Mouse (Mus musculus): ENCODE results near the gene Ltb4r2. TPM values are rescaled to one million over a fixed set of nuclear protein-coding genes. Genes with fewer than 3 reads are reported as not detected.
A peak's percentile ranks its signal among the peaks of the same experiment; 100 is the strongest.

Gene Ltb4r2
- polyA plus RNA-seq (2012; rRNA removed): 0.29 and 0.38 TPM in 2 replicates

- TF ChIP-seq CTCF (IDR thresholded peaks at IDR 0.05; ENCODE audit: borderline replicate concordance, extremely low read depth, insufficient read depth, insufficient read length) (no peak), POLR2A (IDR thresholded peaks at IDR 0.05; ENCODE audit: borderline replicate concordance, extremely low read depth, insufficient read depth, insufficient read length, poor library complexity, severe bottlenecking) (no peak)
- DNase-seq (ENCODE audit: low read depth): no peak
Observed at GRCm38 (mm10) chr14:55761163-55761562, at the start of gene Ltb4r2. Ltb4r2 (plus strand) TSS chr14:55761428.

DNA sequence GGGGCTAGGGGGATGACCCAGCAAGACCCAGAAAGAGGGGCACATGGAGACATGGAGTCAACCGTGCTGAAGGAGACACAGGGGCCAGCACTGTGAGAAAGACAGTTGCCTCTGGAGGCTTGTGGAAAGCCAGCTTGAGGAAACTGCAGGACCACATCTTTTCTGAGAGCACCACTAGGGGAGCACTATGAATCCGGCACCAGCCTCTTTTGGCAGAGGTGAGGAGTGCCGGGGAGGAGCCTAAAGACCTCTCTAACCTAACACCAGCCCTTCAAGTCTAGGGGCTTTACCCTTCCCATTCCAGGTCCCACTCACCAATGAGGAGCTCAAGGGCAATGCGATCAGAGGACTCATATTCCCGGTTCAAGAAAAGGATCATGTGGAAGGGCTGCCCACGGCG lies 49.4 kb upstream of the Ltb4r2 start:
- DNase-seq (ENCODE audit: low read depth): no peak
- TF ChIP-seq POLR2A (IDR thresholded peaks at IDR 0.05; ENCODE audit: borderline replicate concordance, extremely low read depth, insufficient read depth, insufficient read length, poor library complexity, severe bottlenecking) (no peak), CTCF (IDR thresholded peaks at IDR 0.05; ENCODE audit: borderline replicate concordance, extremely low read depth, insufficient read depth, insufficient read length) (no peak)

DNA sequence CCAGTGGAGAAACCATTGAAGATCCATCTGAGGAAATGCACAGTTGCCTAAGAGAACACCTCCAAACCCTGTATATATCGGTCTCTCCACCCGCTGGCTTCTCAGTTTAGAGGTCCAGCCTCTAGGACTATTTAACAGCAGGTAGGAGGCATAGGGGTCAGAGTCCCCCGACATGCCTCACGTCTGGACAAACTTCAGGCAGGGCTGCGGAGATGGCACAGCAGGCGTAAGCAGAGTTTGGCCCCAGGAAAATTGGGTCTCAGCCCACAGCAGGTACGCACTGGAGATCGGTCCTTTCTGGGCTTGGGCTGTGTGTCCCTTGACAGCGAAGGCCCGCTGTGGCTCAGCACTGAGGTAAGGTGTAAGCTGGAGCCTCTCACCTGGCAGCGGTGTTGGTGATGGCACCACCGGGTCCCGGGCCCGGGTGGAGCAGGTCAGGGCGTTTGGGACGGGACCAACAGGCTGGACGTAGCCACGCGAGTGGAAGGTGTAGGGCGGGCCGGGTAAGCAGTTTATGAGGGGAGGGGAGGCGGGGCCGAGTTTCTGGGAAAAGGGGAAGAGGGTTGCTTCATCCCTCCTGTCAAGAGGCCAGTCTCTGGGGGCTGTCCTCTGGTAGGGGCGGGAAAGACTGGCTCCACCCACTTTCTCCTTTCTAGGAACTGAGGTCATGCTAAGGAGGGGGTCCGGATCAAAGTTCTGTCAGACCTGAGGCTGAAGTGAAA lies 48.1 kb upstream of the Ltb4r2 start:
- no peak for TF ChIP-seq POLR2A (IDR thresholded peaks at IDR 0.05; ENCODE audit: borderline replicate concordance, extremely low read depth, insufficient read depth, insufficient read length, poor library complexity, severe bottlenecking)
- no peak for TF ChIP-seq CTCF (IDR thresholded peaks at IDR 0.05; ENCODE audit: borderline replicate concordance, extremely low read depth, insufficient read depth, insufficient read length)
- DNase-seq (ENCODE audit: low read depth): no peak

GRCm38 (mm10) chr14:55713729-55714122 lies 47.5 kb upstream of the Ltb4r2 start, which contains the start of gene Tgm1:
Tgm1 (minus strand) TSS chr14:55713926.
- DNase-seq (ENCODE audit: low read depth): no peak
- TF ChIP-seq CTCF (IDR thresholded peaks at IDR 0.05; ENCODE audit: borderline replicate concordance, extremely low read depth, insufficient read depth, insufficient read length): no peak
- no peak for TF ChIP-seq POLR2A (IDR thresholded peaks at IDR 0.05; ENCODE audit: borderline replicate concordance, extremely low read depth, insufficient read depth, insufficient read length, poor library complexity, severe bottlenecking)

DNA sequence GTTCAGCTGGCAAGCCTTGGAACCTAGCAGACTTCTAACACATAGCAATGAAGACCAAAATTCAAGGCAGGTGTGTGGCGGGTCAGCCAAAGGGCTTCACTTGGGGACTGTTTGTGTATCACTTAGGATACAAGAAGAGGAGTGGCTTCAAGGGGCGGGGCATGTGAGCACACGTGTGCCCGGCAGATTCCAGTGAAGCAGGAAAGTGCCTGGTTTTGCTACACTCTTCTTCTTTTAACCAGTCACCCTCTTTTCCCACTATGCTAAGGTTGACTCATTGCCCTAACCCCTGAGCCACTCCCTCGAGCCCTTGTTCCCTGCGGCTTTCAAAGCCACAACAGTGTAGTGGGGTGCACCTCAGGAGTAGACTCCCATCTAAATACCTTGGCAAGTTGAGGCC lies 46.3 kb upstream of the Ltb4r2 start:
- TF ChIP-seq CTCF (IDR thresholded peaks at IDR 0.05; ENCODE audit: borderline replicate concordance, extremely low read depth, insufficient read depth, insufficient read length): no peak
- TF ChIP-seq POLR2A (IDR thresholded peaks at IDR 0.05; ENCODE audit: borderline replicate concordance, extremely low read depth, insufficient read depth, insufficient read length, poor library complexity, severe bottlenecking): no peak
- no peak for DNase-seq (ENCODE audit: low read depth)

GRCm38 (mm10) chr14:55716271-55716670 lies 45.0 kb upstream of the Ltb4r2 start:
- TF ChIP-seq CTCF (IDR thresholded peaks at IDR 0.05; ENCODE audit: borderline replicate concordance, extremely low read depth, insufficient read depth, insufficient read length) (no peak), POLR2A (IDR thresholded peaks at IDR 0.05; ENCODE audit: borderline replicate concordance, extremely low read depth, insufficient read depth, insufficient read length, poor library complexity, severe bottlenecking) (no peak)
- no peak for DNase-seq (ENCODE audit: low read depth)

DNA sequence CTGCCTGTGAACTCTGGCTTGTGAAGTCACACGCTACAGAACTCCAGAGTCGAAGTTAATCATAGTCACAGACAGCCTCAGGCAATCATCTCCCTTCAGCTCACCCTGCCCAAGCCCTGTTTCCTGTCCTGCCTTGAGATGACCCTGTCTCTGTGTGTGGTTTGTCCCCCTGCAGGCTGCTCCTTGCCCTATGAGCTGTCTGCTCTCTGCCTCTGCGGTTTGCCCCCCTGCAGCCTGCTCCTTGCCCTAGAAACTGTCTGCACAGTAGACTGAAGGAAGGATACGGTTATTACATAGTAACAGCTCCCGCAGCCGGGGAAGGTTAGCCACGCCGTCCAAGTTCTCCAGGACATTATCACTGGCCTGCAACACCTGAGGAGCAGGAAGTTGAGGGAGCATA lies 44.3 kb upstream of the Ltb4r2 start:
- TF ChIP-seq CTCF (IDR thresholded peaks at IDR 0.05; ENCODE audit: borderline replicate concordance, extremely low read depth, insufficient read depth, insufficient read length): no peak
- no peak for TF ChIP-seq POLR2A (IDR thresholded peaks at IDR 0.05; ENCODE audit: borderline replicate concordance, extremely low read depth, insufficient read depth, insufficient read length, poor library complexity, severe bottlenecking)
- DNase-seq (ENCODE audit: low read depth): no peak

DNA sequence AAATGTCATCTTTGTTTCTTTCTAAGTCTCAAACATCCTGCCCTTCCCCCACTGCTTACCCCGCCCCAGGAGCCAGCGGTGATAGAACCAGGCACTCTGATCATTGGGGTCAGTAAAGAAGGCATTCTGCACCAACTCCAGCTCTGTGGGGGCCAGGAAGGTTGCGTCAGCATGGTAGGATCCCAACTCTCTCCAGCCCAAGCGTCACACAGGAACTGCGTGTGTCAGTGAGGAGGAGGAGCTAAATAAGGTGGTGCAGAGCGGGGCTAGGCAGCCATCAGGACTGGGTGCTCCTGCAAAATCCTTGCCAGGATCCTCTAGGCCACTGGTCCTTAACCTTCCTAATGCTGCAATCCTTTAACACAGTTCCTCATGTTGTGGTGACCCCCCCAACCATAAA lies 41.5 kb upstream of the Ltb4r2 start:
- DNase-seq (ENCODE audit: low read depth): no peak
- TF ChIP-seq POLR2A (IDR thresholded peaks at IDR 0.05; ENCODE audit: borderline replicate concordance, extremely low read depth, insufficient read depth, insufficient read length, poor library complexity, severe bottlenecking) (no peak), CTCF (IDR thresholded peaks at IDR 0.05; ENCODE audit: borderline replicate concordance, extremely low read depth, insufficient read depth, insufficient read length) (no peak)

GRCm38 (mm10) chr14:55720666-55721065 lies 40.6 kb upstream of the Ltb4r2 start:
- TF ChIP-seq POLR2A (IDR thresholded peaks at IDR 0.05; ENCODE audit: borderline replicate concordance, extremely low read depth, insufficient read depth, insufficient read length, poor library complexity, severe bottlenecking): no peak
- TF ChIP-seq CTCF (IDR thresholded peaks at IDR 0.05; ENCODE audit: borderline replicate concordance, extremely low read depth, insufficient read depth, insufficient read length): no peak
- DNase-seq (ENCODE audit: low read depth): no peak

DNA sequence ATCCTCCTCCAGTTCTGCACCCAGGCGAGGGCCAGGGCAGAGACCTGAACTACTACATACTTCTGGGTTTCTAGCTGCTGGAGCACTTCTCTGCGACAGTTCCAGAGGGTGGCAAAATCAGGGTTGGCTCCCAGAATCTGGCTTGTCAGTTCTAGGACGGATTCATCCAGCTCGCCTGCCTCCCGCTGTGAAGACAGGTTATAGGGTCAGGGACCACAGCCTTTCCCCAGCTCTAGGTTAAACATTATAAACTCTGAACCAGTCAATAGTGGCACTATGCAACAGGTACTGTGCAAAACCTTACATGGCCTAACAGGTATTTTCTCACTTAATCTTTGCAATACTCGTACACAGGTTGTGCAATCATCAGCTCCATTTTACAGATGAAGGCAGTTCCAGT lies 40.2 kb upstream of the Ltb4r2 start:
- DNase-seq (ENCODE audit: low read depth): no peak
- no peak for TF ChIP-seq POLR2A (IDR thresholded peaks at IDR 0.05; ENCODE audit: borderline replicate concordance, extremely low read depth, insufficient read depth, insufficient read length, poor library complexity, severe bottlenecking)
- no peak for TF ChIP-seq CTCF (IDR thresholded peaks at IDR 0.05; ENCODE audit: borderline replicate concordance, extremely low read depth, insufficient read depth, insufficient read length)

DNA sequence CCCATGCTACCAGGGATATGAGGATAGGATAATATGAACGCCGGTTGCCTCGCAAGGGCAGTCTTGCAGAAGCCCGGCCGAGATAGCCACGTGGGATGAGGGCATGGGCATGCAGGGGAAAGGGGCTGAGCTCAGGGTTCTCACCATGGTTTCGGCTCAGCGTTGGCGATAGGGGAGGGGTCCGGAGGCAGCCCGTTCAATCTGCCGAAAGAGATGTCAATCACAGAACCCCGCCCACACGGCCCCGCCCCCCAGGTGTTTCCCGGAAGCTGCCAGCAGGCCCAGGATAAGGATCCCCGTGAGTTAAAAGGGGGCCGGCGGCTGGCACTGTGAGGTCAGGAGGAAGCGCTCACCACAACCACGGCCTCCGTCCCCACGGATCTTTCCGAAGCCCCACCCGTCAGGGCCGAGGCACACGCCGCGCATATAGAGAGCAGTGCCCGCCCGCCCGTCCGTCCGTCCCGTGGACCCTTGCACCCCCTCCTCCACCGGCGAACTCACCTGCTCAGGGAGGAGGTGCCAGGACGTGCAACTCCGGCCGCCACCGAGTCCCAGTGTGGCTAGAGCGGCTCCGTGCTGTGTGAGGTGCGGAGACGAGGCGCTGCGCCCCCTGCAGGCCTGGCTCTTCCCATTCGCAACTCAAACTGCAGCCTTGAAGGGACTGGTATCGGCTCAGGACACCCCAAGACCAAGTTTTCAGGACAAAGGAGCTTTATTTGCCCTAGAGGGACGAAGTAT lies 39.4 kb upstream of the Ltb4r2 start, which contains the start of gene Rabggta:
TSS of gene Rabggta (minus strand) at position 564 of the 738 bp plus-strand sequence.
- DNase-seq (ENCODE audit: low read depth): peak; percentile 98
- TF ChIP-seq POLR2A (IDR thresholded peaks at IDR 0.05; ENCODE audit: borderline replicate concordance, extremely low read depth, insufficient read depth, insufficient read length, poor library complexity, severe bottlenecking) (peak; percentile 44; the same call in 1 of the 2 replicates), CTCF (IDR thresholded peaks at IDR 0.05; ENCODE audit: borderline replicate concordance, extremely low read depth, insufficient read depth, insufficient read length) (peak; percentile 94)
